Mouse (Mus musculus) layer of hippocampus, postnatal 36 days (tissue): ENCODE results near the gene Ropn1l. TPM values are rescaled to one million over a fixed set of nuclear protein-coding genes. Genes with fewer than 3 reads are reported as not detected.

Experiments
- DNase-seq, 2 experiments: peaks; one replicate each; pipeline ENCODE4 v3.0.0; 2022
- total RNA-seq, 2 experiments: library from RNA; stranded (reverse); gene quantifications; 2 replicates each; pipeline ENCODE4 v1.2.3; 2021

Gene Ropn1l
- 1 to 10 TPM in 1 of 2 experiments, under 1 TPM in 1; 0.50 to 1.1 TPM for total RNA-seq

- peak; percentile 91 to 92 for DNase-seq
These were observed at the start of gene Ropn1l for GRCm38 (mm10) chr15:31453098-31453916. Ropn1l (minus strand) TSS chr15:31453737.

- no peak for DNase-seq
These were observed 49.5 kb upstream of the Ropn1l start for GRCm38 (mm10) chr15:31502996-31503395.

- no peak for DNase-seq
These were observed 48.8 kb upstream of the Ropn1l start for GRCm38 (mm10) chr15:31502313-31502712.

- no peak for DNase-seq
These were observed 41.3 kb upstream of the Ropn1l start for GRCm38 (mm10) chr15:31494803-31495202.

GRCm38 (mm10) chr15:31494310-31494709, 40.8 kb upstream of the Ropn1l start:
- no peak for DNase-seq

GRCm38 (mm10) chr15:31487407-31487806, 33.9 kb upstream of the Ropn1l start:
- DNase-seq: no peak

- no peak for DNase-seq
These were observed 23.1 kb upstream of the Ropn1l start for GRCm38 (mm10) chr15:31476678-31477077.

GRCm38 (mm10) chr15:31472645-31473574, 19.4 kb upstream of the Ropn1l start:
- DNase-seq: no peak

GRCm38 (mm10) chr15:31471529-31471928, 18.0 kb upstream of the Ropn1l start:
- DNase-seq: no peak

GRCm38 (mm10) chr15:31469497-31469896, 16.0 kb upstream of the Ropn1l start:
- DNase-seq: no peak

GRCm38 (mm10) chr15:31468806-31469205, 15.3 kb upstream of the Ropn1l start:
- no peak for DNase-seq

GRCm38 (mm10) chr15:31466749-31467148, 13.2 kb upstream of the Ropn1l start:
- no peak for DNase-seq

- no peak for DNase-seq
These were observed 12.8 kb upstream of the Ropn1l start for GRCm38 (mm10) chr15:31466295-31466694.

GRCm38 (mm10) chr15:31465806-31466205, 12.3 kb upstream of the Ropn1l start:
- DNase-seq: no peak

- no peak for DNase-seq
These were observed 7.0 kb upstream of the Ropn1l start for GRCm38 (mm10) chr15:31460571-31460970.

- DNase-seq: no peak
These were observed 4.5 kb upstream of the Ropn1l start for GRCm38 (mm10) chr15:31458081-31458480.

- DNase-seq: no peak
These were observed 2.8 kb upstream of the Ropn1l start for GRCm38 (mm10) chr15:31456381-31456780.

- no peak for DNase-seq
These were observed 1.3 kb upstream of the Ropn1l start for GRCm38 (mm10) chr15:31454861-31455295.

- DNase-seq: no peak
These were observed 741 bp upstream of the Ropn1l start for GRCm38 (mm10) chr15:31454096-31454860.

GRCm38 (mm10) chr15:31452336-31453097, 1.0 kb downstream of the Ropn1l start:
- DNase-seq: no peak

GRCm38 (mm10) chr15:31449772-31450171, 3.8 kb downstream of the Ropn1l start:
- no peak for DNase-seq

- DNase-seq: peak; percentile 48 to 49
These were observed 6.4 kb downstream of the Ropn1l start for GRCm38 (mm10) chr15:31447121-31447520.
